ENCODE assay signal across 9 mouse cellular contexts in the genomic region with DNA sequence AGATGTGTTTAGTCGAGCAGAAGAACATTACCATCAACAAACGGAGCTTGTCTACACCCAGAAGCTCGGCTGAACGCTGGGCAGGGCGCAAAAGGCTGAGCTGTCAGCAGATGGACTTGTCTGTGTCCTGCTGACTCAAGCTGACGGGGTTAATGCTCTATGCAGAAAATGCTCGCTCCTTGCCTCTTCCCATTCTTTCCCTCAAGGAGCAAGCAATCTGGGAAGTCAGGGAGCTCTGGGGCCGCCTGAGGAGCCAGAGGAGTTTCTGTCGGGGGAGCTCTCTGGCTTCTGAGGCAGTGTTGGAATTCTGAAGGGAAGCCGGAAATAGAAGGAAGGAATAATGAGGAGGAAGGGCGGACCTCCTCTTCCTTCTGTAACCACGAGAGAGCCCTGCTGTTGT.
DNase-seq lines count a peak whose midpoint lies in the region; ATAC-seq lines count a peak whose summit lies in the region.
"Had no signal": no experiment of that assay in that cellular context is flagged by ENCODE, and none has a peak within 500 bp of the region (broad histone marks: within the 10 kb centered on the region; RNA-seq: fewer than 3 reads in every experiment).

No protein-coding gene starts in this region.

- H3K9ac ChIP-seq in kidney, embryonic 14.5 days (ENCODE audit: low read depth, low read length): peak overlapping the region; percentile 44; the same call in 1 of the 2 replicates
- peak overlapping the region; percentile 52; the same call in 1 of the 2 replicates for H3K9ac ChIP-seq in heart, embryonic 15.5 days
- no peak overlapping the region for H3K9ac ChIP-seq in neural tube, embryonic 15.5 days (replicated peaks)

- ATAC-seq in kidney, embryonic 14.5 days (ENCODE audit: low FRiP score, low TSS enrichment): peak; percentile 57; the same call in 1 of the 2 replicates
- no peak for ATAC-seq in heart, embryonic 15.5 days (replicated peaks; ENCODE audit: insufficient number of reproducible peaks, insufficient read depth, low FRiP score, low read depth)
- no peak for ATAC-seq in neural tube, embryonic 15.5 days (ENCODE audit: low FRiP score)

- no peaks in the 10 kb centered on the region for H3K36me3 ChIP-seq in kidney, embryonic 14.5 days (ENCODE audit: control insufficient read depth, insufficient read depth, low read length)
- no peaks in the 10 kb centered on the region for H3K36me3 ChIP-seq in heart, embryonic 15.5 days
- H3K36me3 ChIP-seq in neural tube, embryonic 15.5 days: no peaks in the 10 kb centered on the region
- H3K36me3 ChIP-seq: G1E had no signal

- H3K9me3 ChIP-seq in kidney, embryonic 14.5 days (ENCODE audit: control insufficient read depth, low read length): no peaks in the 10 kb centered on the region
- no peaks in the 10 kb centered on the region for H3K9me3 ChIP-seq in heart, embryonic 15.5 days (replicated peaks)
- H3K9me3 ChIP-seq in neural tube, embryonic 15.5 days (replicated peaks): no peaks in the 10 kb centered on the region

- 8% methylated on average over 12 of the region's 12 CpGs for WGBS in kidney, embryonic 14.5 days
- 8% methylated on average over 12 of the region's 12 CpGs for WGBS in heart, embryonic 15.5 days
- 43% methylated on average over 12 of the region's 12 CpGs for WGBS in neural tube, embryonic 15.5 days

- H3K27me3 ChIP-seq in kidney, embryonic 14.5 days (ENCODE audit: control insufficient read depth, insufficient read depth, low read length): no peaks in the 10 kb centered on the region
- H3K27me3 ChIP-seq in heart, embryonic 15.5 days: no peaks in the 10 kb centered on the region
- H3K27me3 ChIP-seq in neural tube, embryonic 15.5 days (replicated peaks): no peaks in the 10 kb centered on the region

- no peak for DNase-seq in kidney, adult 8-10 months
- DNase-seq in embryo, embryonic 11 days: peak; percentile 32
- DNase-seq in left cerebral cortex, adult 8-10 months (ENCODE audit: low spot score in 2 of 2): peak; percentile 10 to 25
- DNase-seq in urinary bladder, adult 2 months (ENCODE audit: low spot score): no peak
- DNase-seq in gastrocnemius, postnatal 25 days: no peak

- peak overlapping the region; percentile 42 for H3K4me2 ChIP-seq in kidney, embryonic 14.5 days (replicated peaks; ENCODE audit: low read depth, low read length)
- peak overlapping the region; percentile 64 for H3K4me2 ChIP-seq in heart, embryonic 15.5 days
- H3K4me2 ChIP-seq in neural tube, embryonic 15.5 days: peak overlapping the region; percentile 3

- H3K27ac ChIP-seq in kidney, embryonic 14.5 days (ENCODE audit: low read depth, low read length): 0 out of 2 replicates have a peak overlapping the region, but pooled peaks have one; percentile 47
- H3K27ac ChIP-seq in heart, embryonic 15.5 days: peak overlapping the region; percentile 62
- H3K27ac ChIP-seq in neural tube, embryonic 15.5 days (replicated peaks): no peak overlapping the region

- peak overlapping the region; percentile 30 for H3K4me3 ChIP-seq in kidney, embryonic 14.5 days (ENCODE audit: low read length)
- H3K4me3 ChIP-seq in heart, embryonic 15.5 days: peak overlapping the region; percentile 45
- H3K4me3 ChIP-seq in neural tube, embryonic 15.5 days (replicated peaks): no peak overlapping the region

- H3K4me1 ChIP-seq in kidney, embryonic 14.5 days (ENCODE audit: control insufficient read depth, insufficient read depth, low read length): no peaks in the 10 kb centered on the region
- peaks cover 5% of the 10 kb centered on the region; the same call in 1 of the 2 replicates for H3K4me1 ChIP-seq in heart, embryonic 15.5 days (replicated peaks)
- peaks cover 2% of the 10 kb centered on the region; the same call in 1 of the 2 replicates for H3K4me1 ChIP-seq in neural tube, embryonic 15.5 days

Comparison
In these comparisons a context has a peak if more than half of its experiments do, and no peak if none do; other contexts are left out.
1. H3K4me2 ChIP-seq: peak in every context shown above with its lines; median percentile 64 in heart, embryonic 15.5 days; 42 in kidney, embryonic 14.5 days; 3 in neural tube, embryonic 15.5 days.
2. DNase-seq: peak in embryo, embryonic 11 days (single experiment) and left cerebral cortex, adult 8-10 months (2 of 2); none in kidney, adult 8-10 months (0 of 2), urinary bladder, adult 2 months (single experiment) and gastrocnemius, postnatal 25 days (single experiment).